Mouse (Mus musculus) lung, embryonic 16.5 days (tissue): ENCODE measurements around the gene Taar1. TPM values are rescaled to one million over a fixed set of nuclear protein-coding genes. Genes with fewer than 3 reads are reported as not detected.

Experiments
- ATAC-seq: fragments of 200-750 bp; cut with Nextera tagmentation; 2 replicates; pipeline ENCODE4 v1.8.0; 2017; ENCODE audit warnings: low read depth, mild to moderate bottlenecking, moderate library complexity
- H3K27ac ChIP-seq: fragments of 300-500 bp; sonication (generic); 2 replicates; pipeline ENCODE4 v1.5.1; 2014; ENCODE audit warnings: mild to moderate bottlenecking, control low read depth, low read length
- H3K27me3 ChIP-seq: fragments of 300-500 bp; sonication (generic); 2 replicates; pipeline ENCODE4 v1.6.1; 2014; ENCODE audit warnings: low read depth, low read length, mixed read lengths; ENCODE audit not compliant: control insufficient read depth, insufficient read depth
- H3K36me3 ChIP-seq: fragments of 300-500 bp; sonication (generic); 2 replicates; pipeline ENCODE4 v1.6.1; 2014; ENCODE audit warnings: low read length; ENCODE audit not compliant: control insufficient read depth, insufficient read depth
- H3K4me1 ChIP-seq: fragments of 300-500 bp; sonication (generic); replicated peaks from 2 replicates; pipeline ENCODE4 v1.6.1; 2014; ENCODE audit warnings: low read length, mixed read lengths; ENCODE audit not compliant: control insufficient read depth, insufficient read depth
- H3K4me2 ChIP-seq: fragments of 300-500 bp; sonication (generic); 2 replicates; pipeline ENCODE4 v1.6.1; 2014; ENCODE audit warnings: low read depth, low read length, control low read depth
- H3K4me3 ChIP-seq: fragments of 300-500 bp; sonication (generic); 2 replicates; pipeline ENCODE4 v1.5.1; 2014; ENCODE audit warnings: mild to moderate bottlenecking, low read length, control low read depth
- H3K9ac ChIP-seq: fragments of 300-500 bp; sonication (generic); 2 replicates; pipeline ENCODE4 v1.6.1; 2014; ENCODE audit warnings: low read length, control low read depth
- H3K9me3 ChIP-seq: fragments of 300-500 bp; sonication (generic); 2 replicates; pipeline ENCODE4 v1.6.1; 2016; ENCODE audit warnings: low read length; ENCODE audit not compliant: control insufficient read depth
- WGBS: fragments of 180-500 bp; shearing (Covaris S2); extraction: QIAGEN DNeasy Blood & Tissue Kit; methylation state at CpG from one replicate; pipeline ENCODE4 v1.1.7; 2014; 5-methylcytosine and 5-hydroxymethylcytosine counted together
- polyA plus RNA-seq: library from polyadenylated mRNA; unstranded; fragments of >200 nt; fragmentation: Nextera tagmentation; extraction: Ambion mirVana; gene quantifications from 2 replicates; pipeline ENCODE4 v1.2.1, GENCODE M21; 2015

The Taar1 gene
- polyA plus RNA-seq, 1 experiment from 2014 or later: not detected

DNA sequence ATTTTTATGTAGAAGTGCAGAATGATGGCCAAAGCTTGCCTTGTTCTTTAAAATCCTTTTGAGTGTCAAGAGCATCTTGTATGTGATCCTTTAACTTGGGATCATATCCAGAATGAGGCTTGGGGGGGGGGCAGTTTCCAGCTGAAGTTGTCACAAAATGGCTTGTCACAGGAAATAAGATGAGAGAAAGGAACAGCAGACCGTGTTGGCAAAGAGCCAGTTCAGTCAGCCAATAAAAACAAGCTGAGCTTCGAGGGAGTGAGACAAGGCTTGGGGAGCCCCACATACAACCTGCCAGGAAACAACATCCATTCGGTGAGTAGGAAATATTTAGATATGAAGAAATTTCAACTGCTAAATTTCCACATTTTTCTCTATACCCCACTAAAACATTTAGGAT is 43.3 kb downstream of the Taar1 start:
- no peaks in the 10 kb centered on the region for H3K9me3 ChIP-seq
- H3K9ac ChIP-seq: no peak overlapping the region
- no peak for ATAC-seq
- H3K36me3 ChIP-seq: no peaks in the 10 kb centered on the region
- H3K4me3 ChIP-seq: no peak overlapping the region
- no peaks in the 10 kb centered on the region for H3K4me1 ChIP-seq
- H3K4me2 ChIP-seq: no peak overlapping the region
- H3K27ac ChIP-seq: no peak overlapping the region
- WGBS: 30% methylated on average over 3 of the region's 3 CpGs
- H3K27me3 ChIP-seq: no peaks in the 10 kb centered on the region

DNA sequence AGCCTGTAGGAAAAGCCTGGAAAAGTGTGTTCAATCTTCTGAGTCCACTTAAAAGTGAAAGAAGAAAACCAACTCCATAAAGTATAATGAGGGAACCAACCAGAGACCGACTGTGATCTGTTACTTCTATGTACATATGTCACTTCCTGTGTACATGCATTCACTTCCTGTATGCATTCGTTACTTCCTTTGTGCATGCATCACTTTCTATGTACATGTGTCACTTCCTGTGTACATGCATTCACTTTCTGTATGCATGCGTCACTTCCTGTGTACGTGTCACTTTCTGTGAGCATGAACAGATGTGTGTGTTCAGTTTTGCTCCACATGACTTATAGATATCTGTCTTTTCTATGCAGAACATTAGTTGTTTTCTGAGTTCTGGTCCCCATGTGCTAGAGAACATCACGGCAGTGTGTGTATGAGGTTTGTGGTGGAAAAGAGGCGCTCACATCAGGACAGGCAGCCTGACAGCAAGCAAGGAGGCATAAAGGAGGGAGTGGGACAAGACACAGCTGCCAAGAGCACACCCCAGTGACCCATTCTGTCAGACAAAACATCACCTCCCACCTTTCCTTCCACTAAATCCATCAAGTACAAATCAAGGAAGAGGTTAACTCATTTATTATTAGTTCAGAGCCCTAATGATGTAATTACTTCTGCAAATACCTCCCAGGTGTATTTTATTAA is 44.9 kb downstream of the Taar1 start:
- Histone ChIP-seq H3K4me2 (no peak overlapping the region), H3K4me3 (no peak overlapping the region), H3K9me3 (no peaks in the 10 kb centered on the region), H3K36me3 (no peaks in the 10 kb centered on the region), H3K27me3 (no peaks in the 10 kb centered on the region), H3K27ac (no peak overlapping the region), H3K9ac (no peak overlapping the region), H3K4me1 (no peaks in the 10 kb centered on the region)
- ATAC-seq: no peak
- 75% methylated on average over 6 of the region's 6 CpGs for WGBS

- Histone ChIP-seq H3K27me3 (no peaks in the 10 kb centered on the region), H3K36me3 (no peaks in the 10 kb centered on the region), H3K9ac (no peak within 1 kb of the TSS), H3K4me2 (no peak within 1 kb of the TSS), H3K4me1 (no peaks in the 10 kb centered on the region), H3K4me3 (no peak within 1 kb of the TSS), H3K9me3 (no peaks in the 10 kb centered on the region), H3K27ac (no peak within 1 kb of the TSS)
- ATAC-seq: no peak
- WGBS: 84% methylated on average over 11 of the region's 11 CpGs
Measured at GRCm38 (mm10) chr10:23970656-23971165, 50.6 kb downstream of the Taar1 start, which contains the start of gene Taar5. Gene Taar5 (plus strand): TSS chr10:23970706.

Other genes starting within 250 kb of the Taar1 start
- 165 and 173 TPM in 2 replicates for gene Rps12, start 133.1 kb upstream of the Taar1 start, polyA plus RNA-seq
- gene Slc18b1, start 123.4 kb upstream of the Taar1 start, polyA plus RNA-seq: 16.3 and 21.5 TPM in 2 replicates
- gene Vnn3, start 68.9 kb upstream of the Taar1 start, polyA plus RNA-seq: 0.29 and 0.53 TPM in 2 replicates
- 3.8 and 4.9 TPM in 2 replicates for gene Vnn1, start 25.7 kb upstream of the Taar1 start, polyA plus RNA-seq
- gene Taar2, start 18.2 kb downstream of the Taar1 start, polyA plus RNA-seq: not detected in 2 replicates
- not detected in 2 replicates for gene Taar3, start 29.2 kb downstream of the Taar1 start, polyA plus RNA-seq
- gene Taar4, start 40.1 kb downstream of the Taar1 start, polyA plus RNA-seq: not detected in 2 replicates
- gene Taar5, start 50.4 kb downstream of the Taar1 start, polyA plus RNA-seq: not detected in 2 replicates
- gene Taar6, start 65.3 kb downstream of the Taar1 start, polyA plus RNA-seq: not detected in 2 replicates
- not detected in 2 replicates for gene Taar7a, start 73.1 kb downstream of the Taar1 start, polyA plus RNA-seq
- gene Taar7b, start 79.6 kb downstream of the Taar1 start, polyA plus RNA-seq: not detected in 2 replicates
- not detected in 2 replicates for gene Taar7d, start 106.9 kb downstream of the Taar1 start, polyA plus RNA-seq
- not detected in 2 replicates for gene Taar7e, start 117.3 kb downstream of the Taar1 start, polyA plus RNA-seq
- gene Taar7f, start 129.2 kb downstream of the Taar1 start, polyA plus RNA-seq: not detected in 2 replicates
- gene Taar8a, start 156.1 kb downstream of the Taar1 start, polyA plus RNA-seq: not detected in 2 replicates
- not detected in 2 replicates for gene Taar8b, start 171.9 kb downstream of the Taar1 start, polyA plus RNA-seq
- gene Taar8c, start 181.6 kb downstream of the Taar1 start, polyA plus RNA-seq: not detected in 2 replicates
- not detected in 2 replicates for gene Taar9, start 189.2 kb downstream of the Taar1 start, polyA plus RNA-seq
- gene Stx7, start 228.9 kb downstream of the Taar1 start, polyA plus RNA-seq: 89.9 and 95.5 TPM in 2 replicates